Mouse (Mus musculus) heart, adult 2 months (tissue): ENCODE data around the gene Tagln3. TPM values are rescaled to one million over a fixed set of nuclear protein-coding genes. Genes with fewer than 3 reads are reported as not detected.
A peak's percentile ranks its signal among the peaks of the same experiment; 100 is the strongest.

Experiments used
- DNase-seq, 2 experiments: peaks; one replicate each; pipeline ENCODE4 v3.0.0; 2021
- H3K27ac ChIP-seq: fragments of 200-600 bp; 2 replicates; pipeline ENCODE4 v1.8.1; 2022
- H3K27me3 ChIP-seq: fragments of 200-500 bp; 2 replicates; pipeline ENCODE4 v1.6.1; 2012; ENCODE audit warnings: mild to moderate bottlenecking, low read length, inconsistent platforms, mixed read lengths; ENCODE audit not compliant: control insufficient read depth, insufficient read depth
- H3K36me3 ChIP-seq: fragments of 200-500 bp; 2 replicates; pipeline ENCODE4 v1.6.1; 2012; ENCODE audit warnings: low read length, inconsistent platforms; ENCODE audit not compliant: control insufficient read depth, insufficient read depth
- H3K4me1 ChIP-seq: fragments of 200-500 bp; 2 replicates; pipeline ENCODE4 v1.6.1; 2011; ENCODE audit warnings: low read length; ENCODE audit not compliant: control insufficient read depth, insufficient read depth
- H3K4me3 ChIP-seq: fragments of 200-600 bp; 2 replicates; pipeline ENCODE4 v1.8.1; 2022
- H3K79me2 ChIP-seq: fragments of 200-500 bp; replicated peaks from 2 replicates; pipeline ENCODE4 v1.6.1; 2012; ENCODE audit warnings: mild to moderate bottlenecking, inconsistent platforms, low read length, moderate library complexity, mixed read lengths; ENCODE audit not compliant: control insufficient read depth, insufficient read depth
- H3K9ac ChIP-seq: fragments of 200-500 bp; 2 replicates; pipeline ENCODE4 v1.6.1; 2012; ENCODE audit warnings: low read depth, mild to moderate bottlenecking, control low read depth, inconsistent platforms, low read length, mixed read lengths
- CTCF ChIP-seq: fragments of 200-600 bp; IDR thresholded peaks from 2 replicates; pipeline ENCODE4 v1.8.1; 2022; ENCODE audit warnings: antibody characterized with exemption, mild to moderate bottlenecking, moderate library complexity
- EP300 ChIP-seq: fragments of 200-500 bp; IDR thresholded peaks from 2 replicates; pipeline ENCODE4 v1.6.1; 2011; ENCODE audit warnings: low read depth, low read length, control low read depth; ENCODE audit not compliant: insufficient read depth
- POLR2A ChIP-seq: fragments of 200-500 bp; IDR thresholded peaks from 2 replicates; pipeline ENCODE4 v1.6.1; 2011; ENCODE audit warnings: mild to moderate bottlenecking, low read depth, low read length, control low read depth; ENCODE audit not compliant: insufficient read depth
- WGBS: fragments of 180-500 bp; shearing (Covaris S2); methylation state at CpG from one replicate; pipeline ENCODE4 v1.1.7; 2018; 5-methylcytosine and 5-hydroxymethylcytosine counted together
- intact Hi-C: fragments of 180-260 bp; cut with DNase I; formaldehyde crosslinking; loops from one replicate; pipeline ENCODE4 v1.15.1; 2025
- polyA plus RNA-seq: library from polyadenylated mRNA; depleted of rRNA; stranded (reverse); fragments of >200 nt; gene quantifications from 2 replicates; pipeline ENCODE4 v1.2.3, GENCODE M21; 2012; rRNA removed
- total RNA-seq, 2 experiments: library from RNA; stranded (reverse); gene quantifications; 2 replicates each; pipeline ENCODE4 v1.2.3; 2021

Tagln3 gene
- total and polyA plus RNA-seq, 3 experiments, result 0.57 to 1.4 (median 1.4) TPM

DNA sequence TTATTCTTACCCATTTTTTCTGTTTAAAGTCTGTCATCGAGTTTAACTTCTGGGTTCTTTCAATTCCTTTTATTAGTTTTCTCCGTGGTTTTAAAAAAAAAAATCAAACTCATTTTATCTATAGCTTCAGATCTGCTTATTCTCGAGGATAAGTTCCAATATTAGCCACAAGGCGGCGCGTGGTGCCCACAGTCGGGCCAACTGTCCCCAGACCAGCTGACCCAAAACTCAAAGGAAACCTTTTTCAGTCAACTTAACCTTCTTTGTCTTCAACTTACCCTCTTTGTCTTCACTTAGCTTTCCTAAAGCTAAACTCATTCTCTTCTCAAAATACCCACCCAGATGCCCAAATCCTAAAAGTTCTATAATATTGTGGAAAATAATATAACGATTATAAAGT, 39.6 kb downstream of the Tagln3 start:
- H3K27me3 ChIP-seq, result no peaks in the 10 kb centered on the region
- H3K4me3 ChIP-seq, result no peak overlapping the region
- DNase-seq, result peak; percentile 29 to 66
- H3K79me2 ChIP-seq, result no peaks in the 10 kb centered on the region
- no peak overlapping the region for H3K9ac ChIP-seq
- H3K36me3 ChIP-seq, result no peaks in the 10 kb centered on the region
- 12% methylated on average over 8 of the region's 8 CpGs for WGBS
- 0 out of 2 replicates have a peak, but pooled peaks have one; percentile 45 for TF ChIP-seq EP300
- TF ChIP-seq CTCF, result peak; percentile 97
- TF ChIP-seq POLR2A, result no peak
- H3K4me1 ChIP-seq, result no peaks in the 10 kb centered on the region
- no peak overlapping the region for H3K27ac ChIP-seq
- intact Hi-C loops, result loop anchor here (1.0 to 2.0 kb wide), 2 partner anchors 282 to 337 kb away; no protein-coding TSS in a partner anchor

DNA sequence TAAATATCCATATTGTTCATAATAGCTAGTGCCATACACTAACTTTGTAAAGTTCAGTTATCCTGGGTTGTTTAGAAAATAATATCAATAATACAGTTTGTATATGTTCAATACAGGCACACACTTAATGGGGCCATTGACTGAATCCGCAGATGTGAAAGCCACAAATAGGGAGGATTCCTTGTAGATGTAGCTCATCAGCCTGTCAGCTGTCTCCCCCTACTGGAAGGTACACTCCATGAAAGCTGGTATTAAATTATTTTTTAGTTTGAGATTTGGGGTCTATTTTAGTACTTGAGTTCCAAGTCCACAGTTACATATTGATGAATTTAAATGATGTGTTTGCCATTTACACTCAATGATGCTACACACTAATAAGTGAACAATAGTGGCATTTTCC, 47.9 kb downstream of the Tagln3 start:
- intact Hi-C loops, result no loop called here
- 18% methylated on average over 1 of the region's 1 CpGs for WGBS
- H3K36me3 ChIP-seq, result no peaks in the 10 kb centered on the region
- DNase-seq, result no peak
- TF ChIP-seq POLR2A (no peak), CTCF (peak; percentile 68)
- no peak overlapping the region for H3K27ac ChIP-seq
- H3K4me3 ChIP-seq, result no peak overlapping the region
- no peaks in the 10 kb centered on the region for H3K79me2 ChIP-seq
- no peaks in the 10 kb centered on the region for H3K4me1 ChIP-seq
- no peak overlapping the region for H3K9ac ChIP-seq
- H3K27me3 ChIP-seq, result no peaks in the 10 kb centered on the region

DNA sequence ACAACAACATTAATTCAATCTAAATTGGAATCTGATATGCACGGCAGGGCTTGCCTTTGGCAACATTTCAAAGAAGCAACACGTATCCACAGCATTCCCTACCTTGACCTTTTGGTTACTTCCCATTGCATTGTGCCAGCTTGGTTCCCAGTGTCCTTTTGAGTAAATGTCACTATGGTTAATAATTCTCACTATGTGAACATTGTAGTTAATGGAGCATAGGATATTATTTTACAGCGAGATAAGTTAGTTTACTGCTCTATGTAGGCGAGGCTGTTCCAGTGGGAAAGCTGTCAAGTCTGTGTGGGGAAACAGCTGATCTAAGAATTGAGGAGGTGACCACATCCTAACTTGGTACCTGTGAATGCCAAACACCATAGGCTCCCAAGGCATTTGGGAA, 54.4 kb downstream of the Tagln3 start:
- WGBS, result 59% methylated on average over 4 of the region's 4 CpGs
- intact Hi-C loops, result no loop called here
- no peaks in the 10 kb centered on the region for H3K4me1 ChIP-seq

DNA sequence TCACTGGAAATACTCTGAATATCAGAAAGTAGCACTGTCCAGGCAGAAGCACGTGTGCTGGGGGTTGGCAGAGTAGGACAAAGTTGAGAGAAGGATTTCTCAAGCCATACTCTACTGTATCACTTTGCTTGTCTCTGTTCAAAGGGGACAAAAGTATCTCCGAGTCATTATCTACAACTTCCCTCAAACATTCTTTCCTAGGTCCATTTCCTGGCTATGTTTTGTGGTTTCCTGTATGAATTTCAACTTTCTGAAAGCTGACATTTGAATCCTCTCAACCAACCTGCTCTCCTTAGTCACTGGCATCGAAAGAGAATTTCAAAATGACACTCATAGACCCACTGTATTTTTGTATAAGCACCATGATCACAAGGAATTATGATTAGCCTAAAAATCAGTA, 56.2 kb downstream of the Tagln3 start:
- 31% methylated on average over 3 of the region's 3 CpGs for WGBS
- intact Hi-C loops, result no loop called here
- Histone ChIP-seq H3K27me3 (no peaks in the 10 kb centered on the region), H3K4me1 (no peaks in the 10 kb centered on the region), H3K36me3 (no peaks in the 10 kb centered on the region), H3K9ac (no peak overlapping the region), H3K4me3 (no peak overlapping the region), H3K27ac (no peak overlapping the region), H3K79me2 (no peaks in the 10 kb centered on the region)
- DNase-seq, result no peak
- no peak for TF ChIP-seq POLR2A

More for the DNA sequence above, 54.4 kb downstream of the Tagln3 start:
- H3K27ac ChIP-seq, result no peak overlapping the region
- no peak overlapping the region for H3K9ac ChIP-seq
- H3K27me3 ChIP-seq, result no peaks in the 10 kb centered on the region
- TF ChIP-seq POLR2A, result no peak
- no peak for TF ChIP-seq CTCF
- TF ChIP-seq EP300, result no peak
- H3K79me2 ChIP-seq, result no peaks in the 10 kb centered on the region
- H3K4me3 ChIP-seq, result no peak overlapping the region
- H3K36me3 ChIP-seq, result no peaks in the 10 kb centered on the region
- no peak for DNase-seq

DNA sequence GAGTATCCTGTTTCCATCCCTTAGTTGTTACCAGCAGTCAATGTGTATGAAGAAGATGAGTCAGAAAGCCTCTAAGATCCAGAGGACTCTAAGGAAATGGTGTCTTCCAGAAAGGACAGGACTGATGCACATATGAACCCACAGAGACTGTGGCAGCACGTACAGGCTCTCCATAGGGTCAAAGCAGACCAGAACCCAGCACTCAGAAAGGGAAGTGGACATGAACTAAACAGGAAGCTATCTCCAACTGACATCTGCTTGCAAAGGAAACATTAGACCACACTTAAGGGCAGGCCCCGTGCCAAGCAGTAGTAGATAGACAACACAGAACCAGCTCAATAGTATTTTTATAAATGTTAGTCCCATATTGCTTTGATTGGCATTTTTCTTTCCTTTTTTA, 58.3 kb downstream of the Tagln3 start:
- H3K79me2 ChIP-seq, result no peaks in the 10 kb centered on the region
- H3K36me3 ChIP-seq, result no peaks in the 10 kb centered on the region
- no peaks in the 10 kb centered on the region for H3K4me1 ChIP-seq
- no peak overlapping the region for H3K9ac ChIP-seq
- H3K4me3 ChIP-seq, result no peak overlapping the region
- no peak overlapping the region for H3K27ac ChIP-seq
- DNase-seq, result peak in 1 of 2 experiments; percentile 17
- no peak for TF ChIP-seq EP300
- TF ChIP-seq CTCF, result no peak
- no peak for TF ChIP-seq POLR2A
- intact Hi-C loops, result no loop called here
- WGBS, result 28% methylated on average over 2 of the region's 2 CpGs
- no peaks in the 10 kb centered on the region for H3K27me3 ChIP-seq

DNA sequence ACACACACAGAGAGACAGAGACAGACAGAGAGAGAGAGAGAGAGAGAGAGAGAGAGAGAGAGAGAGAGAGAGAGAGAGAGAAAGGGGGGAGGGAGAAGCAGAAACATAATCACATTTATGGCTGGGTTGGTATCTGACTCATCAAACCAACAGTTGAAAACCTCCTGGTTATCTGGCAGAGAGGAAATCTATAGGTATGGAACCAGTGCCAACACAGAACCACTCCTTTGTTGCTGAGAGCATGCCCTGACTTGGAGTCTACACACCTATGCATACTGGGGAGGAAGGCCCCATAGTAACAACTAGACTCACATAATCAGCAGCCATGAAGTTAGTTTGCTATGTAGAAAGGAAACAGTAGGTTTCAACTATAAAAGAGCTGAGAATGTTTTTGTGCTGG, 62.0 kb downstream of the Tagln3 start:
- TF ChIP-seq EP300 (no peak), POLR2A (no peak), CTCF (no peak)

More for the DNA sequence above, 62.0 kb downstream of the Tagln3 start:
- no peak for DNase-seq
- intact Hi-C loops, result no loop called here
- no peak overlapping the region for H3K9ac ChIP-seq
- H3K4me1 ChIP-seq, result no peaks in the 10 kb centered on the region
- no peaks in the 10 kb centered on the region for H3K79me2 ChIP-seq
- H3K36me3 ChIP-seq, result no peaks in the 10 kb centered on the region
- H3K27me3 ChIP-seq, result no peaks in the 10 kb centered on the region
- H3K4me3 ChIP-seq, result no peak overlapping the region
- H3K27ac ChIP-seq, result no peak overlapping the region

Other genes with a start within 250 kb of the Tagln3 start
- not detected for gene Gm609, start 231.6 kb downstream of the Tagln3 start, total RNA-seq
- gene Gm609, start 231.6 kb downstream of the Tagln3 start, polyA plus RNA-seq, result not detected in 2 replicates
- gene Gm17783, start 192.6 kb downstream of the Tagln3 start, total RNA-seq, result not detected
- gene Gm17783, start 192.6 kb downstream of the Tagln3 start, polyA plus RNA-seq, result not detected in 2 replicates
- not detected for gene Slc9c1, start 189.3 kb downstream of the Tagln3 start, total RNA-seq
- not detected in 2 replicates for gene Slc9c1, start 189.3 kb downstream of the Tagln3 start, polyA plus RNA-seq
- under 1 TPM in 1 of 2 experiments, not detected in 1; 0.20 TPM for gene Gcsam, start 114.2 kb downstream of the Tagln3 start, total RNA-seq
- 0.12 TPM in 1 of 2 replicates, not detected in the other for gene Gcsam, start 114.2 kb downstream of the Tagln3 start, polyA plus RNA-seq
- not detected for gene BC016579, start 70.5 kb downstream of the Tagln3 start, total RNA-seq
- gene BC016579, start 70.5 kb downstream of the Tagln3 start, polyA plus RNA-seq, result not detected in 2 replicates
- not detected for gene Tmprss7, start 30.9 kb downstream of the Tagln3 start, total RNA-seq
- gene Tmprss7, start 30.9 kb downstream of the Tagln3 start, polyA plus RNA-seq, result 0.06 TPM in 1 of 2 replicates, not detected in the other
- 10 to 100 TPM; 15.8 to 17.1 TPM for gene Abhd10, start 18.3 kb upstream of the Tagln3 start, total RNA-seq
- 11.5 and 15.8 TPM in 2 replicates for gene Abhd10, start 18.3 kb upstream of the Tagln3 start, polyA plus RNA-seq
- gene Phldb2, start 229.0 kb upstream of the Tagln3 start, total RNA-seq, result 10 to 100 TPM; 10.9 to 13.0 TPM
- 3.6 and 6.9 TPM in 2 replicates for gene Phldb2, start 229.0 kb upstream of the Tagln3 start, polyA plus RNA-seq